Mouse (Mus musculus): ENCODE measurements around the gene Sar1a. TPM values are rescaled to one million over a fixed set of nuclear protein-coding genes. Genes with fewer than 3 reads are reported as not detected.

The Sar1a gene
- 100 to 1,000 TPM; 119 to 156 (median 128) TPM for total RNA-seq (2022)

DNA sequence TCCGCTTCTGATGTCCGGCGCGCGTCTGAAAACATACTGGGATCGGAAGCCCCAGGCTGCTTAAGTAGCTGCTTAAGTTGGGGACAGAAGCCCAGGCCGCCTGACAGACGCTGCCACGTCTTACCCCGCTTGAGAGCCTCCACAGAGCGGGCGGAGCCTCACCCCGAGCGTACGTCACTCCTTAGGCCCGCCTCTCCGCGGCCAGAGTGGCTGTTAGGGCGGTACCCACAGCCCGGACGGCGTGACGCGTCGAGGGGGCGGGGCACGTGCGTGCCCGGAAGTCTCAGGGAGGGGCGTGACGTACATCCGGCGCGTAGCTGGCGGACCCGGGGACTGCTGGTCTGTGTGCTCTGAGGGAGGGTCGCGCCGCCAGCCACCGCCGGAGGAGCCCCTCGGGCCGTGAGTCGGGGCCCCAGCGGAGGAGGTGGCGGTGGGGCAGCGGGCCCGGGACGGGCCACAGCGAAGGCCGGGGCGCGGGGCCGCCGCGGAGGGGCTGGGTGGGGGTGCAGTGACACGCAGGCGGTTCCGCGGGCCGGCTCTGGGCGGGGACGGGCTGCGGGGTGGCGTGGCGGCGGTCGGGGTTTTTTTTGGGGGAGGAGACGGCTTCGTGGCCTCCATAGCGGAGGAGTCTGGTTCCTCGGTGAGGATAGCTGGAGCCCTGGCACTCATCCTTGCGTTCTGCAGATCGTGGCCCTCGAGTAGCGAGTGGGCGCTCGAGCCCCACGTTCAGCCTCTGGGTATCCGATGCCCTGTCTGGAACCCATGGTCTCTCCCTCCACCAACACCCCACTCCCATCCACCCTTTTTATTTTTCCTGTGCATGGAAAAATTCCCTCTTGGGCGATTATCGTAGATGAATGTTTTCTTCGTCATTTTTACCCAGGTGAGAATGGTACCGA is at the start of gene Sar1a:
TSS of gene Sar1a (plus strand) at position 285 of the 899 bp plus-strand sequence.
- peak; percentile 97 to 98 for DNase-seq (ENCODE audit: low spot score in 2 of 2)

DNA sequence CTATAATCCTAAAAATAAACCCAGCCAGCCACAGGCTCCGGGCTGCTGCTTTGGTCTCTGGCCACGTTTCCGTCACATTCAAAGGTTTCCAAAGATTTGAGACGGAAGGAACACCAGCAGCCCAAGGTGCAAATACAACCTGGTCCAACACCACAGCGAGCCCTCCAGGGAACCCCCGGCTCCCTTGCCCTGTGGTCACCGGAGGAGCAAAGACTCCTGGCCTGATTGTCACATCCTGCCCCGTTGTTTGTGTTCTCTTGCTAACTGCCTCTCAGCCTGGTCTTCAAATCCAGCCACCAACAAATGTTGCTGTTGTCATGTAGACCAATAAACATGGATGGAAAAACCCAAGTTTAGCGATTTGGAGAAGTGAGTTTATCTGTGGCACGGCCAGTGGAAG is 47.7 kb upstream of the Sar1a start:
- DNase-seq (ENCODE audit: low spot score in 2 of 2), result no peak

DNA sequence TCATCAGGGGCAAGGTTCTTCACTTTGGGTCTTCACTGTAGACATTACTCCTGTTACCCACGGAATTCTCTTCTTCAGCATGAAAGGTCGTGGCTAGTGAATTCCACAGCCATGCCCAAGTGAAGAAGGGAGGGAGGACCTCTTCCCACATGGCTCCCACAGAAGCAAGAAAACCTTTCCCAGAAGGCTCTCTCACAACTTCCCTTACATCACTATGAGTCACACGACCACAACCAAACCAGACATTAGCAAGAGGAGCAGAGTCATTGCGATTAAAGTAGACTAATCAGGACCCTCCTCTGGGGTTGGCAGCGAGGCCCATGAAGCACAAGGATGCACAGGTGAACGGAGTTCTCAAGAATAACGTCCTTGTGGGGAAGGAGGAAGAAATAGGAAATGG is 43.0 kb upstream of the Sar1a start:
- DNase-seq (ENCODE audit: low spot score in 2 of 2), result no peak

DNA sequence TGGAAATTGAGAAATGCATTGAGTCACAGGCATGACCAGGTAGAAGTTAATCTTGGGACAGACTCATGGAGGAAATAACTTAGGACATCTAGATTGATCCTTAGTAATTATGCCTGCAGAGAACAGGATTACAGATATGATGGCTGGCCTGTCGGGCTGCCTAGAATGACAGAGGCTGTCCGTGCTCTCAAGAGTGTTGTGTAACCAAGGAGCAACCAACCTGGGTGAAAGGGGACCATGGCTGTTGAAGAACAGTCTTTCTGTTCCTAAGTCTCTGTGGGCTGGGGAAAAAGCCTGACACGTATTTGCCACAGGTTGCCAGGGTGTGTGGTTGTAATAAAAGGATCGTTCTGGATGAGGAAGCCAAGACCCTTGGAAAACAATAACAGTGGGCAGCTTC is 39.7 kb upstream of the Sar1a start:
- DNase-seq (ENCODE audit: low spot score in 2 of 2), result no peak

DNA sequence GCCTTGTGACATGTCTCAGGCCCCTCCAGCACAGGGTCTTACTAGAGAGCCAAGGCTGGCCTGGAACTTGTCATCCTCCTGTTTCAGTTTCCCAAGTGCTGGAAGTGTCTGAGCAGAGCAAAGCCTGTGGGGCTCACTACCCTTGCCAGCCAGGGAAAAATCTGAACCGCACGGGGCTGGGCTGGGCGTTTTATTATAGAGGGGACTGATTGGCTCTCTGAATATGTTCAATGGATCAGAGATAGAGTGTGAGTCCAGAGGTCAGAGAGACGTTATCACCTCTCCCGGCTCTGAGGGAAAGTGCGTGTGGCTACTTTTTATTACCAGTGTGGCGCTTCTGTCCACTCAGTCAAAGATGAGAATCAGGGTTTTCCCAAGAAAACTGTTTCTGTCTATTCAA is 33.5 kb upstream of the Sar1a start:
- no peak for DNase-seq (ENCODE audit: low spot score in 2 of 2)

DNA sequence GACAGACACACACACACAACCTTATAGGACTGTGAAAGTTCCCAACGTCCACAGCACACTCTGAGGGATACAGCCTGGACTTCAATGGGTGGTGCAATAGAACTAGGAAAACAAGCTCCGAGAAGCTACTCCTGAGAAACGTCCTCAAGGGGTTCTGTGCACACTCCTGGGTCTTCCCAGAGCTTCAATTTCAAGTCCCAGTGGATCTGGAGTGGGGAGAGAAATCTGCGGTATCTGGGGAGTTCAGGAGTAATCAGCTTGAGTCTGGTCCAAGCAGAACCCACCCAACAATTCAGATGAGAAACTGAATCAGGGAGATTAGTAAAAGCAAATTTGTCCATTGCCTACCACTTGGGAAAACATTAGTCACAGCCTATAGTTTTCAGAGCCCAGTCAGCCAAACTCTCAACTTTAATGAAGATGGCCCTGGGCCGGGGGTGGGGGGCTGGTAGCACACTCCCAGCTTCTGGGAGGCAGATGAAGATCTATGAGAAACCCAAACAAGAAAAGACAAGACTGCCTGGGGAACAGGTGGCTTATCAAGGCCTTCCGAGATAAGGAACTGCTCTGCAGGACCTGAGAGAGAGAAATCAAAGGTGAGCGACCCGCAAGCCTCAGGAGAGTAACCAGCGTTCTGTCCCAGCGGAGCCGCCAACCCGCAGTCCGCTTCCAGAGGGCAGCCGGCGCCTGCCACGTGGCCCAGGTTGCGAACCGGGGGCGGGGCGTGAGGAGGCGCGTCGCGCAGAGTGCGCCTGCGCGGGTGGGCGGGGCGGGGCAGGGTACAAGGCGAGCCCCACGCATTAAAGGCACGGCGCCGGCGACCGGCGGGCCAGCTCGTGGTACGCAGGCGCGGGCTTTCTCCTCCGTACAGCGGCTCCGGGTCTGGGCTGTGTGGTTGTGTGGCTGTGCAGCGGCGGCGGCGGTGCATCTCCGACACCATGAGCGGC is 32.0 kb upstream of the Sar1a start, which contains the start of gene Ppa1:
TSS of gene Ppa1 (plus strand) at position 763 of the 947 bp plus-strand sequence.
- peak; percentile 62 to 82 for DNase-seq (ENCODE audit: low spot score in 2 of 2)

DNA sequence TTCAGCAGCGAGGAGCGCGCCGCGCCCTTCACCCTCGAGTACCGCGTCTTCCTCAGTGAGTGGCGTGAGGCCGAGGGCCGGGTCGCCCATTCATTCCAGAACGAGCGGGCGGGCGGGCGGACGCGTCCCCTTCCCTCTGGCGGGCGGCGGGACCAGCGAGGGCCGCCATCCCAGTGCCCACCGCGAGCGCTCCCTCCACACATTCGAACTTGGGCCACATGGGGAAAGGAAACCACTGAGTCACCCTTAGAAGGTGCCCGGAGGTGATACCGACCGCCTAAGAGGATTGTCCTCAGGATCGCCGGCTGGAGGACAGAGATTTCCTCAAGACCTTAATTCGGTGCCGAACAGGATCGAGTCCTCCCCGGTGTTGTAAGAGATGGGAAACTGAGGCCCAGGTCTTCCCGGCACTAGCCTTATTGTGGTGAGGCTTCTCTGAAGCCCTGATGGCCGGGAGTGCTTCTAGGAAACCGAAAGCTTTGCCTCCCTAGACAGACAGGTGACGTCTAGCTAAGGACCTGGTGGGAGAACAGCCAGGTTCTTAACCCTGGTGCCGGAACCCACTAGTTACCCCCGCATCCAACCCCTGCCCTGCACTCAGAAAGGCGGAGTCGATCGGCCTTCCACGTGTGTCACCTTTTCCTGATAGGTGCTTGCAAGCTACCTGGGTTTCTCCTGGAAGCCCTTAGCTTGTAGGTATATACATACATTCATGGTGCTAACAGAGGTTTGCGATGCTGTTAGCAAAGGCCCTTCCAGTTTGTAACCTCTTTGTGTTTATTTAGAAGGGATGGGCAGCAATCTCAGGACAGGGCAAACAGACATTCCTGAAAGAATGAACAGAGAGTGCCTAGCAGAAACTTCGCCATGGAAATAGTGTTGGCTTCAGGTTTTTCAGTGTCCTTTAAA is 31.1 kb upstream of the Sar1a start:
- no peak for DNase-seq (ENCODE audit: low spot score in 2 of 2)

DNA sequence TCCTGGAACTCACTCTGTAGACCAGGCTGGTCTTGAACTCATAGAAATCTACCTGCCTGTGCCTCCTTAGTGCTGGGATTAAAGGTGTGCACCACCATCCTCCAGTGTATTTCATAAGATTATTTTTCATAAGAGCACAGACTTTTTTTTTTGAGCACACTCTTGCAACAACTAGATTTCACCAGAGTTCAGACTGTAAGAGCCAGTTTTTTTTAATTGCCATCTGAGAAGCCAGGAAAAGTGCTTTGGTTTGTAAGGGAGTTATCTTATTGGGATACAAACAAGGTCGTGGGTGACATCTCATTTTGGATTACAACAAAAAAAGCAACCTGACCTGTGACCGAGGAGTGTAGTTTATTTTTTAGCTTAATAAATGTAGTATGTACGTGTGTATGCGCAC is 26.0 kb upstream of the Sar1a start:
- no peak for DNase-seq (ENCODE audit: low spot score in 2 of 2)

DNA sequence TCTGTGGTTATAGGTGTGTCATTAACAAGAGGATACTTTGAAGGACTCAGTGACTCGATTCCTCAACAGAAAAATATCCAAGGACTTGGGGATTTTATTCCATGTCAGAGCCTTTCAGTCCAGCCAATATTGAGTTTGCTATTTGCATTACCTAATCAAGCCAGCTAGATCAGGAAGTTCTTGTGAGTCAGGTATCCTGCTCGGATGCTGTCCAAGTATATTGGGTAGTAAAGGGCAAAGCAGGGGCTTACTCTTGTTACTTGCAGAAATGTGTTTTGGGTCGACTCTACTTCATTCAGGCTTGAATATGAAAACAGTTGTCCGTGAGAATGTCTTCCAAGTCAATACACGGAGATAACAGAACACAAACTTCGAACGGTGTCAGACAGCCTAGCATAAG is 25.4 kb upstream of the Sar1a start:
- no peak for DNase-seq (ENCODE audit: low spot score in 2 of 2)

DNA sequence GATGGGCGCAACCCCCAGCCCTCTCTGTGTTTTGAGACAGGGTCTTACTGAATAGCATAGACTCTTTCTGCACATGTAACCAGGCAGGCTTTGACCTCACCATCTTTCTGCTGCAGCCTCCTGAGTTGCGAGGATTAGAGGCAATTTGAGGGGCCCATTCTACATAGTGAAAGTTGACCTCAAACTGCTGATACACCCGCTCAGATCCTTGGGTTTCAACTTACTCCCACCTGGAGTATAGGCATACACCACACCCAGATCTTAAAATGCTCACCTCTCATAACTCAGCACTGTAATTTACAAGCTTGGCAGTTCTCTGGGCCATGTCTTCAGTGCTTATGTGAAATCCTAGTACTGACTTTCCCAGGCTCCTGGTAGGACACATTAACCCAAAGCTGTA is 24.9 kb upstream of the Sar1a start:
- DNase-seq (ENCODE audit: low spot score in 2 of 2), result no peak

DNA sequence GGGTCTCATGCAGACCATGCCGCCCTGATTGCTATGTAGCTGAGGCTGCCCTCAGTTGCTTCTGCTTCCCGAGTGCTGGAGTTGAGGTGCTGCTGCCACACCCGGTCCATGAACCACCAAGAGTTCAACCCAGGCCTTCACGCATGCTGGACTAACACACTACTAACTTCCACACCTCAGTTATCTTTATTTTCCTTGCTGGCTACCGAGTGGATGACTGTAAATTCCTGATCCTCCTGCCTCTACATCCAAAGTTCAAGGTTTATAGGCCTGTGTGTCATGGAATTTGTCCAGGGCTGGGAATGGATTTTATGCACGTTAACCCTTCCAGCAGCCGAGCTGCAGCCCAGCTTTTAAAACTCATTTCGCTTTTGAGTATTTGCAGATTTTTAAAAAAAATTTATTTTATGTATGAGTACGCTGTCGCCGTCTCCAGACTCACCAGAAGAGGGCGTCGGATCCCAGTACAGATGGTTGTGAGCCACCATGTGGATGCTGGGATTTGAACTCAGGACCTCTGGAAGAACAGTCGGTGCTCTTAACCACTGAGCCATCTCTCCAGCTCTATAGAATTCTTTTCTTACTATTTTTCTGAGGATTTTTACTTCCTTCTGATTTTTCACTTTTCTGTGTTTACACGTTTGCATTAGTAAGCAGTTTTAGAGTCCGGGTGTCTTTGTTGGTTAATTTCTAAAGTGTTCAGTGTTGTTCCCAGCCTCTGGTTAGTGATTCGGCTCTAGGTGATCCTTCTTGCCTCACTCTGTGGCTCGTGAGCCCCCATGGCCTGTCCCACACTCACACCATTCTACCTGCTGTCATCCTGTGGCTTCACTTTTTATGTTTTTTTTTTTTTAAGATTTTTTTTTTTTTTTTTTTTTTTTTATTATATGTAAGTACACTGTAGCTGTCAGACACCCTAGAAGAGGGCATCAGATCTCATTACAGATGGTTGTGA is 22.9 kb upstream of the Sar1a start:
- no peak for DNase-seq (ENCODE audit: low spot score in 2 of 2)

DNA sequence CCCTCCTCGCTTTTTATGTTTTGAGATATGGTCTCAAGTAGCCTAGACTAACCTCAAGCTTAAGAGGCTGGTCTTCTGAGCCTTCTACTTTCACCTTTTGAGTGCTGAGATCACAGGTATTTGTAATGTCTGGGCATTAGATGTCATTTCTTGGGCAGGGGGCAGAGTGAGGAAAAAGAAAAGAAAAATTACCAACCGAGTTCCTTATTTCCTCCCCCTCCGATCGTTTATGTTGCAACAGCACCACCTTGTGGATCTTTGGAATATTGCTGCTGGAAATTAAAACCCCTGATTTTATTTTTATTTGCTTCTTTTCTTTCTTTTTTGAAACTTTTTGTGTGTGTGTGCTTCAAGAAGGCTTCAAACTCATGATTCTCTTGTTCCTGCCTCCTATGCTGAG is 22.1 kb upstream of the Sar1a start:
- DNase-seq (ENCODE audit: low spot score in 2 of 2), result no peak

DNA sequence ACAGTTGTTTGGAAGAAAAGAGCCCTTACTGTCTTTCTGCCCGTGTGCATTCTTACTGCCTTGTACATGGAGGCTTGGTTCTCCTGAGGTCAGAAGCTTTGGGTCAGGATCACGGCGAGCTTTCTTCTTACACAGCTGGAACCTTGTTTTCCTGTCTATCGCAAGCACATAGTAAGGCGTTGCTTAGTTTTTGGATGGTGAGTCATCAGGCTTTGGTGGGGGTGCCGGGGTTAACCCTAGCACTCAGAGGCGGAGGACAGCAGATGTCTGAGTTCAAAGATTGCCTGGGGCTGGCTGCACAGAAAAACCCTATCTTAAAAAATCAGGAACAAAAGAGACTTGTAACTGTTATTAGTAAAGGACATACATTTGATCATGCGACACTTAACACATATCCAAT is 18.2 kb upstream of the Sar1a start:
- no peak for DNase-seq (ENCODE audit: low spot score in 2 of 2)

DNA sequence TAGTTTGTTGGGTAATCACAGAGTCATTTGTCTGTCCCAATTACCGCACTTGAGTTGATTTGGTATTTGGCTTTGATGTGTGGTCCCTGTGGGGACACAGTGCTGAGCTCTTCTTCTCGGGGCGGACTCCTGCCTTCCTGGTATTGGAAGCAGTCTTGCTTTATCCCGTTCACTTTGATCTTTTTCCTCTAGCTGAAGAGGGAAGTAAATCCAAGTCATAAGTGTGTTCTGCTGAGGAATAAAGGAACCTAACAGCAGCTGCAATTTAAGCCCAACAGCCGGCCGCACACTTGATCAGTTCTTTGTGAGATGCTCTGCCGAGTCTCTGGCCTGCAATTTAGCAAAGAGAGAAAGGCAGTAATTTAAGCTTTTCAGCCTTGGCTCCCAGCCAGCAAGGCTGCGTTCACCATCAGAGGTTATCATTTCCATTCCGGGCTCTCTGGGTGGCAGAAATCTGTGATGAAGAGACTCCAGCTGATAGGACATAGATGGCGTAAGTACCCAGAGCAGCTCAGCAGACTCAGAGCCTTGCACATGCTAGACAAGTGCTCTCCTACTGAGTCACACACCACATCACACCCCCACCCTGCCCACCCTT is 17.6 kb upstream of the Sar1a start:
- no peak for DNase-seq (ENCODE audit: low spot score in 2 of 2)

DNA sequence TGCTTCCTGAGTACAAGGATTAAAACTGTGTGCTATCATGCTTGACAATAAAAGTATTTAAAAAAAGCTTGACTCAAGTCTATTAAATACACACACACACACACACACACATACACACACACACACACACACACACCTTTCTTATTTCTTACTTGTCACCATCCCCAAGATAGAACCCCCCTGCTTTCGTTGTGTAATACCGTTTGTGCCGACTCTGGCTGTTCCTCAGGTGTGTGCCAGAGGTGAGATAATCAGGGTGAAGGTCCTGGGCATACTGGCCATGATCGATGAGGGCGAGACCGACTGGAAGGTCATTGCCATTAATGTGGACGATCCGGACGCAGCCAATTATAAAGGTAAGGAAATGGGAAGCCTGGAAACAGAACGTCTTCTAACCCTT is 15.0 kb upstream of the Sar1a start:
- no peak for DNase-seq (ENCODE audit: low spot score in 2 of 2)

DNA sequence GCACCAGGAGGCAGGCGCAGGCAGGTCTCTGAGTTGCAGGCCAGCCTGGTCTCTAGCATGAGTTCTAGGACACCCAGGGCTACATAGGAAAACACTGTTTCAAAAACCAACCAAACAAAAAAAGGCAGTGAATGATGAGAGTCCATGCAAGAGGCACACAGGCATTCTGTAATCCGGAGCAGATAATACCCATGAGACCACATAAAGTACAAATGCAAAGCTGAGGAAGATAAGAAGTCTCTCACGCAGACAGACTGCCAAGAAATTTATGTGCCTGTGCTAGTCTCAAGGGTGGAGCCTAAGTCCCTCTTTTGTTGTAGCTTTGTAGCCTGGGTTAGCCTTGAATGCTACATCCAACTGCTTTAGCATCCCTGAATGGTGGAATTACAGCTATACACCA is 14.4 kb upstream of the Sar1a start:
- no peak for DNase-seq (ENCODE audit: low spot score in 2 of 2)

DNA sequence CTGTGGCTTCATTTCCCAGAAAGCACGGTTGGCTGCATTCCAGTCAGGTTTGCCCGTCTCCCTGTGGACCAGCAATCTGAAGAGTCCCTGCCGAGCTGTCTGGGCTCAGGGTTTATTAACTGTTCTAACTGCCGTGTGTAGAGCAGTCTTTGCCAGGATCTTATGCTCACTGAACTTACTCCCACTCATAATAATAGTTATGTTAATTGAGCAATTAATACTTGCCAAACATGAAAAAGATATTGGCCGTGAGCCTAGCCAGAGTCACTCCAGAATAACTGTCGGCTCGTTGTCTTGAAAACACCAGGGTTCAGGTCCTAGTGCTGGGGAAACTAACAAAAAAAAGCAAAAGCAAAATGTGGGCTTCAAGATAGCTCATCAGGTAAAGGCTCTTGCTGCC is 10.8 kb upstream of the Sar1a start:
- DNase-seq (ENCODE audit: low spot score in 2 of 2), result no peak

DNA sequence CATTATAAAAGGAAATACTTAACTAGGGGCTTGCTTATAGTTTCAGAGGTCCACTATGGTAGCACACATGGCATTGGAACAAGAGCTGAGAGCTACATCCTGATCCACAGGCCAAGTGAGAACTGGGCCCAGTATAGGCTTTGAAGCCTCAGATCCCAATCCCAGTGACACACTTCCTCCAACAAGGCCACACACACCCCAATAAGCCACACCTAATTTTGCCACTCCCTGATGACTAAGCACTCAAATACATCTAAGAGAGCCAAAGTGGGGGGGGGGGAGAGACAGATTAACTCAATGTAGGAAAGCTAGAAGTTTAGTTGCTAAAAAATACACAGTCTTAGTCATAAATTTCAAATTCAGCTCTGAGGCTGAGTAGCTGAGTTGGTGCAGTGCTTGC is 10.2 kb upstream of the Sar1a start:
- DNase-seq (ENCODE audit: low spot score in 2 of 2), result no peak

DNA sequence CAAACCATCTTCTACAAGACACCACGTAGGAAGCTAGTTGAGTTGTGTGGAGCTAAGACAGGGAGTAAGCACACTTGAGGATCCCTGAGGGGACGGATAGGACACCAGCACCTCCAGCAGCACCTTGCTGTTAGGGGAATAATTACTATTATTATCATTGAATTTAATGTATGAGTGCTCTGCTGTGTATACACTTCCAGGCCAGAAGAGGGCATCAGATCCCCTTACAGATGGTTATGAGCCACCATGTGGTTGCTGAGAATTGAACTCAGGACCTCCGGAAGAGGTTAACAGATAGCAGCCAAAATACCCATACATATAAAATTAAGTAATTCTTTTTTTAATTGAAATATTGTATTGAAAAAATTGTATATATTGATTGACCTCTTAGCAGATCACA is 9.3 kb upstream of the Sar1a start:
- DNase-seq (ENCODE audit: low spot score in 2 of 2), result no peak

DNA sequence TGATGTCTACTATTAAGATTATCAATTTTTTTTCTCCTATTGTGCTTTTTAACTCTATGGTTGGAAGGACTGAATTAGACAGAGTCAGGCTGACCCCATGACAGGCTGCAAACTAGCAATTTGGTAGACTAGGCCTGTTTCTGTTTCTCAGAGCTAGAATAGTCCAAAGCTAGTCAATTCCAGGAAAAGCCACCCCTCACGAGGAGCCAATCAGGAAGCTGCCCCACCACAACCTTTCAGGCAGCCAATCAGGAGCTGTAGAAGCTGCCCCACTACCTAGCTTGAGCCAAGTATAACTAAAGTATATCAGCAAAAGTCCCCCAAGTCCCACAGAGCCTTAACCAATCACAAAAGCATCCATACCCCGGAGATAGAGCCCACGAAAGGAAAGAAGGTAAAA is 4.2 kb upstream of the Sar1a start:
- no peak for DNase-seq (ENCODE audit: low spot score in 2 of 2)

Measured in gastrocnemius, adult 8-10 months (tissue).